Mouse (Mus musculus) intestine, embryonic 14.5 days (tissue): ENCODE data around the gene Mcm6. TPM values are rescaled to one million over a fixed set of nuclear protein-coding genes. Genes with fewer than 3 reads are reported as not detected.

Experiments used
- ATAC-seq: fragments of 200-750 bp; cut with Nextera tagmentation; replicated peaks from 2 replicates; pipeline ENCODE4 v1.8.0; 2017; ENCODE audit warnings: low read depth, moderate number of reproducible peaks, moderate TSS enrichment, moderate library complexity; ENCODE audit not compliant: low FRiP score, low TSS enrichment
- DNase-seq: peaks from one replicate; pipeline ENCODE4 v3.0.0-alpha.2; 2018; ENCODE audit warnings: low spot score
- H3K27ac ChIP-seq: fragments of 300-500 bp; sonication (generic); 2 replicates; pipeline ENCODE4 v1.5.1; 2014; ENCODE audit warnings: low read depth, mild to moderate bottlenecking, control low read depth
- H3K27me3 ChIP-seq: fragments of 300-500 bp; sonication (generic); replicated peaks from 2 replicates; pipeline ENCODE4 v1.6.1; 2014; ENCODE audit warnings: low read length, control low read depth; ENCODE audit not compliant: control insufficient read depth, insufficient read depth
- H3K36me3 ChIP-seq: fragments of 300-500 bp; sonication (generic); 2 replicates; pipeline ENCODE4 v1.6.1; 2014; ENCODE audit warnings: low read length, control low read depth; ENCODE audit not compliant: control insufficient read depth, insufficient read depth
- H3K4me1 ChIP-seq: fragments of 300-500 bp; sonication (generic); replicated peaks from 2 replicates; pipeline ENCODE4 v1.6.1; 2014; ENCODE audit warnings: low read length, control low read depth, mixed read lengths; ENCODE audit not compliant: control insufficient read depth, insufficient read depth
- H3K4me2 ChIP-seq: fragments of 300-500 bp; sonication (generic); 2 replicates; pipeline ENCODE4 v1.6.1; 2014; ENCODE audit warnings: low read length
- H3K4me3 ChIP-seq: fragments of 300-500 bp; sonication (generic); 2 replicates; pipeline ENCODE4 v1.5.1; 2014; ENCODE audit warnings: low read depth, low read length, control low read depth, mixed read lengths
- H3K9ac ChIP-seq: fragments of 300-500 bp; sonication (generic); 2 replicates; pipeline ENCODE4 v1.6.1; 2014; ENCODE audit warnings: mild to moderate bottlenecking, low read length
- H3K9me3 ChIP-seq: fragments of 300-500 bp; sonication (generic); 2 replicates; pipeline ENCODE4 v1.6.1; 2016; ENCODE audit warnings: low read length, control low read depth; ENCODE audit not compliant: control insufficient read depth
- WGBS: fragments of 180-500 bp; shearing (Covaris S2); extraction: QIAGEN DNeasy Blood & Tissue Kit; methylation state at CpG from one replicate; pipeline ENCODE4 v1.1.7; 2014; 5-methylcytosine and 5-hydroxymethylcytosine counted together
- polyA plus RNA-seq: library from polyadenylated mRNA; unstranded; fragments of >200 nt; fragmentation: Nextera tagmentation; extraction: Ambion mirVana; gene quantifications from 2 replicates; pipeline ENCODE4 v1.2.1, GENCODE M21; 2014

Mcm6 gene
- polyA plus RNA-seq, 1 experiment from 2014 or later: 284 TPM

- ATAC-seq (no peak), DNase-seq (no peak)
- WGBS: 49% methylated on average over 3 of the region's 3 CpGs
- Histone ChIP-seq H3K4me1 (peaks cover 18% of the 10 kb centered on the region), H3K4me3 (peak overlapping the region; percentile 86), H3K27me3 (no peaks in the 10 kb centered on the region), H3K27ac (no peak overlapping the region), H3K4me2 (peak overlapping the region; percentile 61), H3K9me3 (no peaks in the 10 kb centered on the region), H3K9ac (peak overlapping the region; percentile 86), H3K36me3 (peaks cover 53% of the 10 kb centered on the region)
Observed at GRCm38 (mm10) chr1:128357452-128357851, 2.0 kb downstream of the Mcm6 start.

GRCm38 (mm10) chr1:128353092-128353491 lies 6.4 kb downstream of the Mcm6 start:
- 76% methylated on average over 3 of the region's 3 CpGs for WGBS
- Histone ChIP-seq H3K4me2 (no peak overlapping the region), H3K4me3 (no peak overlapping the region), H3K9me3 (no peaks in the 10 kb centered on the region), H3K4me1 (peaks cover 12% of the 10 kb centered on the region), H3K36me3 (peaks cover 85% of the 10 kb centered on the region), H3K27me3 (no peaks in the 10 kb centered on the region), H3K9ac (no peak overlapping the region), H3K27ac (no peak overlapping the region)
- ATAC-seq (no peak), DNase-seq (no peak)

DNA sequence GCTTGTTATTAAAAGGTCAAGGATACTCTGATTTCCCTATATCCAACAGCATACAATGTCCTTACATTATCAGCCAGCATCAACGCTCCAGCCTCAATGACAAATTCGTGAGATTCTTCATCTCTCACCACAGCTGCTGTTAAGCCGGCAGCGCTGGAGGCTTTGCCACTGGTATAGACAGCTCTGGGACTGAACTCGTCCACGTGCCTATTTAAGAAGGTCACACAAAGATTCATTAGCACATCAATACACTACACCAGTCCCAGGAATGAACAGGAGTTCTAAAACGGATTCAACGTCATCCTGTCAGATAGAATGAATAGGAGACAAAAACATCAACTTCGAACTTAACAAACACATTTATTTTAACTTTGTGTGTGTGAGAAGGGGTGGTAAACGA lies 15.2 kb downstream of the Mcm6 start:
- Histone ChIP-seq H3K4me3 (no peak overlapping the region), H3K36me3 (peaks cover 94% of the 10 kb centered on the region), H3K4me1 (no peaks in the 10 kb centered on the region), H3K9ac (no peak overlapping the region), H3K27me3 (no peaks in the 10 kb centered on the region), H3K27ac (no peak overlapping the region), H3K9me3 (no peaks in the 10 kb centered on the region), H3K4me2 (no peak overlapping the region)
- DNase-seq (no peak), ATAC-seq (no peak)
- WGBS: 88% methylated on average over 10 of the region's 10 CpGs

GRCm38 (mm10) chr1:128337708-128338320 lies 21.6 kb downstream of the Mcm6 start:
- H3K36me3 ChIP-seq: peaks cover 89% of the 10 kb centered on the region
- no peaks in the 10 kb centered on the region for H3K4me1 ChIP-seq
- H3K27me3 ChIP-seq: no peaks in the 10 kb centered on the region
- H3K4me2 ChIP-seq: no peak overlapping the region
- H3K4me3 ChIP-seq: no peak overlapping the region
- no peak overlapping the region for H3K9ac ChIP-seq
- WGBS: 85% methylated on average over 13 of the region's 13 CpGs
- H3K27ac ChIP-seq: no peak overlapping the region
- H3K9me3 ChIP-seq: no peaks in the 10 kb centered on the region
- ATAC-seq (no peak), DNase-seq (no peak)

DNA sequence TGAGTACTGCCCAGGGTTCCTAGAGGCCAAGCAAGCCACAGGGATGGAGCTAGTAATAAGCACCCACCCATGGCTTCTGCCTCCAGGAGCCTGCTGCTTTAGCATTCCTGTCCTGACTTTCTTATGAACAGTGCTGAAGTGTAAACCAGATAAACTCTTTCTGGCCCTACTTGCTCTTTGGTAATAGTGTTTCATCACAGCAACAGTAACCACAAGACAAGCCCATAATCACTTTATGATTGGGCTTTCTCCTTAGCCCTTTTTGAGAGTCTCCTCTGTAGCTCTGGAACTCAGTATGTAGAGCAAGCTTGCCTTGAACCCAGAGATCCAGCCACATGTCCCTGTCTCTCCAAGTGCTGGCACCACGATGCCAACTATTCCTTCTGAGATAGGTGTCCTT lies 29.2 kb downstream of the Mcm6 start:
- H3K9ac ChIP-seq: no peak overlapping the region
- no peak for DNase-seq
- no peaks in the 10 kb centered on the region for H3K4me1 ChIP-seq
- ATAC-seq: no peak
- no peaks in the 10 kb centered on the region for H3K9me3 ChIP-seq
- H3K27me3 ChIP-seq: no peaks in the 10 kb centered on the region
- no peak overlapping the region for H3K27ac ChIP-seq
- H3K36me3 ChIP-seq: peaks cover 67% of the 10 kb centered on the region
- no peak overlapping the region for H3K4me3 ChIP-seq
- WGBS: 92% methylated on average over 1 of the region's 1 CpGs
- H3K4me2 ChIP-seq: no peak overlapping the region

- H3K36me3 ChIP-seq: peaks cover 49% of the 10 kb centered on the region
- H3K4me3 ChIP-seq: no peak within 1 kb of the TSS
- H3K27me3 ChIP-seq: no peaks in the 10 kb centered on the region
- H3K9me3 ChIP-seq: no peaks in the 10 kb centered on the region
- 67% methylated on average over 3 of the region's 3 CpGs for WGBS
- H3K27ac ChIP-seq: no peak within 1 kb of the TSS
- no peak for ATAC-seq
- DNase-seq: no peak
- no peak within 1 kb of the TSS for H3K9ac ChIP-seq
- no peak within 1 kb of the TSS for H3K4me2 ChIP-seq
- no peaks in the 10 kb centered on the region for H3K4me1 ChIP-seq
Observed at GRCm38 (mm10) chr1:128328218-128328617, 31.2 kb downstream of the Mcm6 start, which contains the start of gene Lct. Lct (minus strand) TSS chr1:128328318.

DNA sequence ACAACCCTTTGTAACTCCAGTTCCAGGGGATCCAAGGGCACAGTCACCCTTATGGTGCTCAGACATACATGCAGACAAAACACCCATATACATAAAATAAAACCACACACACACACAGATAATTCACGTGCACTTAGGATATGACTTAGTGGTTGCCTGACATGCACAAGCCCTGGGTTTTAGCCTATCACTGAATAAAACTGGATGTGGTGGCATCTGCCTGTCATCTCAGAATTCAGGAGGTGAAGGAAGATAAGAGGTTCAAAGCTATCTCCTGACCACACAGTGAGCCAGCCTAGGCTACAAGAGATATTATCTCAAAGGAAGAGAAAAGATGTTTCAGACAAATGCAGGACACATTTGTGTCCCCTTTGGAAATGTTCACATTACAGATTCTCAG lies 32.3 kb downstream of the Mcm6 start:
- DNase-seq: no peak
- H3K9ac ChIP-seq: no peak overlapping the region
- no peak for ATAC-seq
- H3K4me2 ChIP-seq: no peak overlapping the region
- H3K27ac ChIP-seq: no peak overlapping the region
- no peaks in the 10 kb centered on the region for H3K9me3 ChIP-seq
- H3K36me3 ChIP-seq: peaks cover 38% of the 10 kb centered on the region
- 100% methylated on average over 1 of the region's 1 CpGs for WGBS
- H3K4me1 ChIP-seq: no peaks in the 10 kb centered on the region
- no peak overlapping the region for H3K4me3 ChIP-seq
- no peaks in the 10 kb centered on the region for H3K27me3 ChIP-seq

GRCm38 (mm10) chr1:128324776-128325175 lies 34.7 kb downstream of the Mcm6 start:
- ATAC-seq (no peak), DNase-seq (no peak)
- WGBS: 79% methylated on average over 2 of the region's 2 CpGs
- Histone ChIP-seq H3K27me3 (no peaks in the 10 kb centered on the region), H3K9ac (no peak overlapping the region), H3K4me1 (no peaks in the 10 kb centered on the region), H3K27ac (no peak overlapping the region), H3K9me3 (no peaks in the 10 kb centered on the region), H3K36me3 (peaks cover 16% of the 10 kb centered on the region; the same call in 1 of the 2 replicates), H3K4me2 (no peak overlapping the region), H3K4me3 (no peak overlapping the region)

GRCm38 (mm10) chr1:128323026-128323643 lies 36.3 kb downstream of the Mcm6 start:
- H3K9me3 ChIP-seq: no peaks in the 10 kb centered on the region
- ATAC-seq: peak; percentile 42; the same call in 1 of the 2 replicates
- H3K36me3 ChIP-seq: peaks cover 14% of the 10 kb centered on the region; the same call in 1 of the 2 replicates
- no peaks in the 10 kb centered on the region for H3K4me1 ChIP-seq
- no peak overlapping the region for H3K9ac ChIP-seq
- no peaks in the 10 kb centered on the region for H3K27me3 ChIP-seq
- H3K4me3 ChIP-seq: no peak overlapping the region
- 84% methylated on average over 8 of the region's 8 CpGs for WGBS
- no peak for DNase-seq
- H3K27ac ChIP-seq: no peak overlapping the region
- H3K4me2 ChIP-seq: no peak overlapping the region
